Mouse (Mus musculus): Measurements from ENCODE around the gene Tes3-ps. TPM values are rescaled to one million over a fixed set of nuclear protein-coding genes. Genes with fewer than 3 reads are reported as not detected.

Gene Tes3-ps
- polyA plus RNA-seq, 1 experiment from 2014 or later = 1.4 TPM

GRCm38 (mm10) chr13:49526235-49526634 lies 33.1 kb downstream of the Tes3-ps start:
- 78% methylated on average over 2 of the region's 2 CpGs for WGBS
- Histone ChIP-seq H3K4me3 (no peak overlapping the region), H3K4me1 (no peaks in the 10 kb centered on the region), H3K27me3 (replicated peaks; ENCODE audit: low read depth, poor library complexity, severe bottlenecking) (no peaks in the 10 kb centered on the region), H3K36me3 (replicated peaks) (no peaks in the 10 kb centered on the region), H3K27ac (replicated peaks) (no peak overlapping the region), H3K9me3 (no peaks in the 10 kb centered on the region)
- DNase-seq (ENCODE audit: low spot score) = no peak

GRCm38 (mm10) chr13:49530636-49531035 lies 37.5 kb downstream of the Tes3-ps start:
- DNase-seq (ENCODE audit: low spot score) = no peak
- Histone ChIP-seq H3K27me3 (replicated peaks; ENCODE audit: low read depth, poor library complexity, severe bottlenecking) (no peaks in the 10 kb centered on the region), H3K36me3 (replicated peaks) (no peaks in the 10 kb centered on the region), H3K4me1 (0 out of 2 replicates have a peak, but pooled peaks cover 3% of the 10 kb centered on the region), H3K27ac (replicated peaks) (no peak overlapping the region), H3K4me3 (no peak overlapping the region), H3K9me3 (no peaks in the 10 kb centered on the region)
- 96% methylated on average over 4 of the region's 4 CpGs for WGBS

- no peak overlapping the region for H3K4me3 ChIP-seq
- 0 out of 2 replicates have a peak, but pooled peaks cover 3% of the 10 kb centered on the region for H3K4me1 ChIP-seq
- H3K9me3 ChIP-seq = no peaks in the 10 kb centered on the region
- H3K36me3 ChIP-seq (replicated peaks) = no peaks in the 10 kb centered on the region
- H3K27me3 ChIP-seq (replicated peaks; ENCODE audit: low read depth, poor library complexity, severe bottlenecking) = no peaks in the 10 kb centered on the region
- 94% methylated on average over 1 of the region's 1 CpGs for WGBS
- DNase-seq (ENCODE audit: low spot score) = no peak
- H3K27ac ChIP-seq (replicated peaks) = no peak overlapping the region
These were observed 43.8 kb downstream of the Tes3-ps start for GRCm38 (mm10) chr13:49536946-49537345.

- H3K4me1 ChIP-seq = no peaks in the 10 kb centered on the region
These were observed 45.6 kb downstream of the Tes3-ps start for GRCm38 (mm10) chr13:49538693-49539092.

GRCm38 (mm10) chr13:49544279-49544678 lies 51.2 kb downstream of the Tes3-ps start, which contains the start of gene Aspn:
Gene Aspn, plus strand, starts transcription at chr13:49544443.
- H3K27ac ChIP-seq (replicated peaks) = no peak within 1 kb of the TSS
- 81% methylated on average over 3 of the region's 3 CpGs for WGBS
- DNase-seq (ENCODE audit: low spot score) = no peak
- H3K9me3 ChIP-seq = no peaks in the 10 kb centered on the region
- peaks cover 5% of the 10 kb centered on the region; the same call in 1 of the 2 replicates for H3K4me1 ChIP-seq
- H3K36me3 ChIP-seq (replicated peaks) = no peaks in the 10 kb centered on the region
- H3K4me3 ChIP-seq = no peak within 1 kb of the TSS
- no peaks in the 10 kb centered on the region for H3K27me3 ChIP-seq (replicated peaks; ENCODE audit: low read depth, poor library complexity, severe bottlenecking)

More at GRCm38 (mm10) chr13:49538693-49539092, 45.6 kb downstream of the Tes3-ps start:
- no peak overlapping the region for H3K27ac ChIP-seq (replicated peaks)
- WGBS = 86% methylated on average over 1 of the region's 1 CpGs
- no peaks in the 10 kb centered on the region for H3K9me3 ChIP-seq
- no peaks in the 10 kb centered on the region for H3K27me3 ChIP-seq (replicated peaks; ENCODE audit: low read depth, poor library complexity, severe bottlenecking)
- no peak for DNase-seq (ENCODE audit: low spot score)
- no peaks in the 10 kb centered on the region for H3K36me3 ChIP-seq (replicated peaks)
- no peak overlapping the region for H3K4me3 ChIP-seq

GRCm38 (mm10) chr13:49545646-49546045 lies 52.5 kb downstream of the Tes3-ps start:
- 71% methylated on average over 3 of the region's 3 CpGs for WGBS
- Histone ChIP-seq H3K4me3 (no peak overlapping the region), H3K9me3 (no peaks in the 10 kb centered on the region), H3K36me3 (replicated peaks) (no peaks in the 10 kb centered on the region), H3K27me3 (replicated peaks; ENCODE audit: low read depth, poor library complexity, severe bottlenecking) (no peaks in the 10 kb centered on the region), H3K4me1 (peaks cover 5% of the 10 kb centered on the region; the same call in 1 of the 2 replicates), H3K27ac (replicated peaks) (no peak overlapping the region; the same call in 1 of the 2 replicates)
- no peak for DNase-seq (ENCODE audit: low spot score)

Other genes with a start within 250 kb of the Tes3-ps start
- gene Susd3, start 244.6 kb upstream of the Tes3-ps start, polyA plus RNA-seq (2016; fragmentation: Nextera tagmentation; extraction: Ambion mirVana) = 1.2 and 1.7 TPM in 2 replicates
- 1.2 and 1.3 TPM in 2 replicates for gene Fgd3, start 173.0 kb upstream of the Tes3-ps start, polyA plus RNA-seq (2016; fragmentation: Nextera tagmentation; extraction: Ambion mirVana)
- gene Bicd2, start 151.7 kb upstream of the Tes3-ps start, polyA plus RNA-seq (2016; fragmentation: Nextera tagmentation; extraction: Ambion mirVana) = 32.6 and 33.3 TPM in 2 replicates
- gene Ippk, start 72.1 kb upstream of the Tes3-ps start, polyA plus RNA-seq (2016; fragmentation: Nextera tagmentation; extraction: Ambion mirVana) = 18.3 and 20.4 TPM in 2 replicates
- gene Ecm2, start 11.5 kb downstream of the Tes3-ps start, polyA plus RNA-seq (2016; fragmentation: Nextera tagmentation; extraction: Ambion mirVana) = 0.40 and 0.47 TPM in 2 replicates
- 0.12 and 0.35 TPM in 2 replicates for gene Aspn, start 51.1 kb downstream of the Tes3-ps start, polyA plus RNA-seq (2016; fragmentation: Nextera tagmentation; extraction: Ambion mirVana)
- gene Omd, start 89.1 kb downstream of the Tes3-ps start, polyA plus RNA-seq (2016; fragmentation: Nextera tagmentation; extraction: Ambion mirVana) = 1.2 TPM in 2 replicates
- gene Ogn, start 114.7 kb downstream of the Tes3-ps start, polyA plus RNA-seq (2016; fragmentation: Nextera tagmentation; extraction: Ambion mirVana) = 2.0 and 3.6 TPM in 2 replicates
- gene Cenpp, start 159.5 kb downstream of the Tes3-ps start, polyA plus RNA-seq (2016; fragmentation: Nextera tagmentation; extraction: Ambion mirVana) = 34.4 and 35.2 TPM in 2 replicates
- gene Nol8, start 159.8 kb downstream of the Tes3-ps start, polyA plus RNA-seq (2016; fragmentation: Nextera tagmentation; extraction: Ambion mirVana) = 21.7 and 24.2 TPM in 2 replicates
- gene Iars, start 188.8 kb downstream of the Tes3-ps start, polyA plus RNA-seq (2016; fragmentation: Nextera tagmentation; extraction: Ambion mirVana) = 99.9 and 114 TPM in 2 replicates

Data from embryonic facial prominence, embryonic 10.5 days (tissue).